In genomic region chrX:140456751-140457491, GRCm38 (mm10) we compare ENCODE assay signal across 8 mouse cellular contexts. TPM values are rescaled to one million over a fixed set of nuclear protein-coding genes. Genes with fewer than 3 reads are reported as not detected.
DNase-seq lines count a peak whose midpoint lies in the region; ATAC-seq and TF ChIP-seq lines count a peak whose summit lies in the region.

No protein-coding gene starts in this region.

- no peaks in the 10 kb centered on the region for H3K36me3 ChIP-seq in heart, embryonic 12.5 days
- no peaks in the 10 kb centered on the region for H3K36me3 ChIP-seq in limb, embryonic 10.5 days
- no peaks in the 10 kb centered on the region for H3K36me3 ChIP-seq in midbrain, embryonic 15.5 days (replicated peaks)

- WGBS in heart, embryonic 12.5 days: 13% methylated on average over 39 of the region's 39 CpGs
- WGBS in limb, embryonic 10.5 days: 10% methylated on average over 39 of the region's 39 CpGs
- 20% methylated on average over 39 of the region's 39 CpGs for WGBS in midbrain, embryonic 15.5 days

- no peak for TF ChIP-seq CTCF in gastrocnemius, adult 2 months (IDR thresholded peaks at IDR 0.05)

- peak overlapping the region; percentile 68 for H3K4me2 ChIP-seq in heart, embryonic 12.5 days
- peak overlapping the region; percentile 52 for H3K4me2 ChIP-seq in midbrain, embryonic 15.5 days

- peak overlapping the region; percentile 83 for H3K27ac ChIP-seq in gastrocnemius, adult 2 months
- H3K27ac ChIP-seq in heart, embryonic 12.5 days (ENCODE audit: poor library complexity, severe bottlenecking): no peak overlapping the region
- peak overlapping the region; percentile 86 for H3K27ac ChIP-seq in limb, embryonic 10.5 days
- peak overlapping the region; percentile 66 for H3K27ac ChIP-seq in midbrain, embryonic 15.5 days

- no peaks in the 10 kb centered on the region for H3K4me1 ChIP-seq in heart, embryonic 12.5 days (replicated peaks)
- H3K4me1 ChIP-seq in limb, embryonic 10.5 days: 0 out of 2 replicates have a peak, but pooled peaks cover 3% of the 10 kb centered on the region
- H3K4me1 ChIP-seq in midbrain, embryonic 15.5 days: no peaks in the 10 kb centered on the region

- peak overlapping the region; percentile 70 for H3K9ac ChIP-seq in heart, embryonic 12.5 days
- H3K9ac ChIP-seq in midbrain, embryonic 15.5 days: peak overlapping the region; percentile 55

- H3K27me3 ChIP-seq in heart, embryonic 12.5 days (replicated peaks): no peaks in the 10 kb centered on the region
- H3K27me3 ChIP-seq in limb, embryonic 10.5 days (ENCODE audit: low read depth, poor library complexity, severe bottlenecking): peaks cover 69% of the 10 kb centered on the region
- 0 out of 2 replicates have a peak, but pooled peaks cover 3% of the 10 kb centered on the region for H3K27me3 ChIP-seq in midbrain, embryonic 15.5 days (replicated peaks)

- peak; percentile 25; the same call in 1 of the 2 replicates for ATAC-seq in heart, embryonic 12.5 days (ENCODE audit: insufficient number of reproducible peaks, low FRiP score)
- peak; percentile 76 for ATAC-seq in midbrain, embryonic 15.5 days (replicated peaks)

- intact Hi-C loops in gastrocnemius, adult 2 months (cut with DNase I): no loop called here

- DNase-seq in gastrocnemius, adult 2 months: peak; percentile 20
- DNase-seq in gastrocnemius, postnatal 4 days (ENCODE audit: low spot score in 2 of 2): no peak
- peak; percentile 32 for DNase-seq in CD4-positive helper T cell, adult 2 months (ENCODE audit: low read depth, low spot score)
- DNase-seq in cerebellum, postnatal 10 days: peak; percentile 30 to 33
- peak; percentile 60 for DNase-seq in limb, embryonic 10.5 days (ENCODE audit: low spot score)
- no peak for DNase-seq in gastrocnemius, adult 18-20 months (ENCODE audit: low spot score)

- peak overlapping the region; percentile 78 for H3K4me3 ChIP-seq in gastrocnemius, adult 2 months
- H3K4me3 ChIP-seq in heart, embryonic 12.5 days: peak overlapping the region; percentile 77
- peak overlapping the region; percentile 64 for H3K4me3 ChIP-seq in limb, embryonic 10.5 days
- H3K4me3 ChIP-seq in midbrain, embryonic 15.5 days: peak overlapping the region; percentile 61

- H3K9me3 ChIP-seq in heart, embryonic 12.5 days (replicated peaks): no peaks in the 10 kb centered on the region
- no peaks in the 10 kb centered on the region for H3K9me3 ChIP-seq in limb, embryonic 10.5 days (replicated peaks)
- no peaks in the 10 kb centered on the region for H3K9me3 ChIP-seq in midbrain, embryonic 15.5 days

RNA-seq across cellular contexts. Expression of gene Prps1, which starts 0.5 kb away (rescaled TPM):
- total RNA-seq in gastrocnemius, adult 2 months (2021): 10 to 100 TPM; 33.7 to 38.2 TPM
- 10 to 100 TPM; 16.5 to 18.9 TPM for total RNA-seq in gastrocnemius, postnatal 4 days (2021)
- 61.7 and 68.5 TPM in 2 replicates for polyA plus RNA-seq in heart, embryonic 12.5 days (2016; fragmentation: Nextera tagmentation; extraction: Ambion mirVana)
- 95.7 and 111 TPM in 2 replicates for polyA plus RNA-seq in limb, embryonic 10.5 days (2016; fragmentation: Nextera tagmentation; extraction: Ambion mirVana)
- polyA plus RNA-seq in midbrain, embryonic 15.5 days (2015; fragmentation: Nextera tagmentation; extraction: Ambion mirVana): 78.5 and 78.9 TPM in 2 replicates
- total RNA-seq in gastrocnemius, adult 18-20 months (2021): 10 to 100 TPM; 38.4 to 40.8 TPM

Comparison
In these comparisons a context has a peak if more than half of its experiments do, and no peak if none do; other contexts are left out.
1. DNase-seq: peak in gastrocnemius, adult 2 months (single experiment), CD4-positive helper T cell, adult 2 months (single experiment), cerebellum, postnatal 10 days (2 of 2) and limb, embryonic 10.5 days (single experiment); none in gastrocnemius, postnatal 4 days (0 of 2) and gastrocnemius, adult 18-20 months (single experiment).
2. Peak in every context shown above with its lines, with median percentiles within 50 percentile points of each other: H3K4me3 ChIP-seq.